Mouse (Mus musculus) limb, embryonic 15.5 days (tissue): ENCODE results near the gene Pla2g3. TPM values are rescaled to one million over a fixed set of nuclear protein-coding genes. Genes with fewer than 3 reads are reported as not detected.
A peak's percentile ranks its signal among the peaks of the same experiment; 100 is the strongest.

Experiments used
- ATAC-seq: fragments of 200-750 bp; cut with Nextera tagmentation; 2 replicates; pipeline ENCODE4 v1.8.0; 2017; ENCODE audit warnings: low read depth, moderate TSS enrichment; ENCODE audit not compliant: insufficient number of reproducible peaks, low FRiP score, low TSS enrichment
- H3K27ac ChIP-seq: fragments of 300-500 bp; sonication (generic); 2 replicates; pipeline ENCODE4 v1.5.1; 2015; ENCODE audit warnings: moderate library complexity, mild to moderate bottlenecking, inconsistent platforms
- H3K27me3 ChIP-seq: fragments of 300-500 bp; sonication (generic); 2 replicates; pipeline ENCODE4 v1.6.1; 2015; ENCODE audit warnings: inconsistent platforms
- H3K36me3 ChIP-seq: fragments of 300-500 bp; sonication (generic); 2 replicates; pipeline ENCODE4 v1.6.1; 2015; ENCODE audit warnings: inconsistent platforms
- H3K4me1 ChIP-seq: fragments of 300-500 bp; sonication (generic); 2 replicates; pipeline ENCODE4 v1.6.1; 2015; ENCODE audit warnings: inconsistent platforms
- H3K4me2 ChIP-seq: fragments of 300-500 bp; sonication (generic); 2 replicates; pipeline ENCODE4 v1.6.1; 2015; ENCODE audit warnings: mild to moderate bottlenecking, inconsistent platforms
- H3K4me3 ChIP-seq: fragments of 300-500 bp; sonication (generic); 2 replicates; pipeline ENCODE4 v1.5.1; 2015; ENCODE audit warnings: mild to moderate bottlenecking, inconsistent platforms
- H3K9ac ChIP-seq: fragments of 300-500 bp; sonication (generic); 2 replicates; pipeline ENCODE4 v1.6.1; 2015; ENCODE audit warnings: inconsistent platforms
- H3K9me3 ChIP-seq: fragments of 300-500 bp; sonication (generic); 2 replicates; pipeline ENCODE4 v1.6.1; 2016; ENCODE audit warnings: inconsistent platforms
- WGBS: fragments of 180-500 bp; shearing (Covaris S2); methylation state at CpG from one replicate; pipeline ENCODE4 v1.1.7; 2015; 5-methylcytosine and 5-hydroxymethylcytosine counted together
- polyA plus RNA-seq: library from polyadenylated mRNA; unstranded; fragments of >200 nt; fragmentation: Nextera tagmentation; extraction: Ambion mirVana; gene quantifications from 2 replicates; pipeline ENCODE4 v1.2.1, GENCODE M21; 2015

The Pla2g3 gene
- 1.6 and 2.3 TPM in 2 replicates for polyA plus RNA-seq

DNA sequence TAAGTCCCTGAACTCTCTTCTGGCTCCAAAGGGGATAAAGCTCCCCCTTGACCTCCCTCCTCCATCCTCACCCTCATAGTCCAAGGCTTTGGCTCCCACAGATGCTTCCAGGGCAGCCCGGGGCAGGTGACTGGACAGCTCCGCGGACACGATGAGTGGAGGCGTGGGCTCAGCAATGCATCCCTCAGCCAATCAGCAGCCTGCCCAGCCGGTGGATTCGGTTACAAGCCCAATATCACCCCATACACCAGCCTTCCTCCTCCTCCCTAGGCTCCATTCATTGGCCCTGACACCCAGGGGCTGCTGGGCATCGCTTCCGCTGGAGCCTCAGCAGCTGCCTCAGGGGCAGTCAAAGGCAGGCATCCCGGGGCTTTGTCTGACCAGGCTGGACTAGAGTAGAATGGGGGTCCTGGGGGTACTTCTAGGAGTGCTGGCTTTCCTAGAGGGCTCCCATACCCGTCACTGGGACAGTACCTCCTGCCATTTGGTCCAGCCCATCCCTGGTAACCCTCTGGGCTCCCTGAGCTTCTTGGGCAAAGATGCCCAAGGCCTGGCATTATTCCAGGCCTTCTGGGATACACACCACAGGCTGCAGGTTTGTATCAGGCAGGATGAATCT is at the start of gene Pla2g3:
TSS of gene Pla2g3 (plus strand) at position 333 of the 619 bp plus-strand sequence.
- no peak within 1 kb of the TSS for H3K4me3 ChIP-seq
- H3K4me2 ChIP-seq = no peak within 1 kb of the TSS
- WGBS = 16% methylated on average over 11 of the region's 11 CpGs

DNA sequence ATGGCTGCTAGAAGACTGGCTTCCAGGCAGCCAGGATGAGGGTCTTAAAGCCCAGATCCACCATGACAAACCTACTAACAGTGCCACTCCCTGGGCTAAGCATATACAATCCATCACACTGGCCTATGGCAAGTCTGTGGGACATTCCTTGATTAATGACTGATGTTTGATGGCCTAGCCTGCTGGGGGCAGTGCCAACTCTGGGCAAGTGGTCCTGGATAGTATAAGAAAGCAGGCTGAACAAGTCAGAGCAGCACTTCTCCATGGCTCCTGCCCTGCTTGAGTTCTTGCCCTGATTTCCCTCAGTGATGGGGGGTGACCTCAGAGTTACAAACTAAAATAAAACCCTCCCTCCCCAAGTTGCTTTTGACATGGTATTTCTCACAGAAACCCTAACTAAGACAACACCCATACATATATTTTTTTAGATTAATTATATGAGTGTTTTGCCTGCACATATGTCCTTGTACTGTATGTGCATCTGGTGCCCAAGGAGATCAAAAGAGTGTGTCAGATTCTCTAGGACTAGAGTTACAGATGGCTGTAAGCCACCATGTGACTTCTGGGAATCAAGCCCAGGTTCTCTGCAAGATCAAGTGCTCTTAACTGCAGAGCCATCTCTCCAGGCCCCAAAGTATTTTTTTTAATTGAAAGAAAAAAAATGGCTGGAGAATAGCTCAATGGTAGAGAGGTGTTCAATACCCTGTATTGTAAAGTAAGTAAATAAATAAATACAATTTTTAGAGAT is 46.2 kb upstream of the Pla2g3 start:
- H3K4me3 ChIP-seq = no peak overlapping the region
- no peaks in the 10 kb centered on the region for H3K27me3 ChIP-seq
- H3K4me1 ChIP-seq = no peaks in the 10 kb centered on the region
- no peak overlapping the region for H3K4me2 ChIP-seq
- H3K36me3 ChIP-seq = no peaks in the 10 kb centered on the region
- no peaks in the 10 kb centered on the region for H3K9me3 ChIP-seq
- H3K27ac ChIP-seq = no peak overlapping the region
- ATAC-seq = no peak
- no peak overlapping the region for H3K9ac ChIP-seq

More for the DNA sequence above, at the start of gene Pla2g3:
- no peak for ATAC-seq
- no peaks in the 10 kb centered on the region for H3K36me3 ChIP-seq
- H3K27me3 ChIP-seq = no peaks in the 10 kb centered on the region
- H3K9ac ChIP-seq = no peak within 1 kb of the TSS
- no peaks in the 10 kb centered on the region for H3K9me3 ChIP-seq
- H3K4me1 ChIP-seq = peaks cover 17% of the 10 kb centered on the region
- no peak within 1 kb of the TSS for H3K27ac ChIP-seq

DNA sequence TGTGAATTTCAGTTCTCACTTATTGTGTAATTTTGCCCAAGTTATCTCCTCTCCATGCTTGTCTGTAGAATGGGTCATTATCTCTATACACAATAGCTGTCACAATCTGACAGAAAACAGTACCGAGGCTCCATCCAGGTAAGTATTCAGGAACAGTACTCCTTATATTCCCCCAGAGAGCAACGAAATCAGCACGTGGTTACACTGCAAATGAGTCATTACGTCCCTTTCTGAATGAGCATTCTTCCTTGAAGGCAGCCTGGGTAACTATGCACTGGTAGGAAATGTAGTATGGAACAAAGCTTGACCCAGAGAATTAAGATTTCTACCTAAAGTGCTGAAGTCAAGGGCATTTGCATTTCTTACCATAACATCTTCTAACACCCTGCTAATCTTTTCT is 45.4 kb upstream of the Pla2g3 start:
- no peaks in the 10 kb centered on the region for H3K36me3 ChIP-seq
- ATAC-seq = no peak
- H3K4me3 ChIP-seq = no peak overlapping the region
- H3K4me1 ChIP-seq = no peaks in the 10 kb centered on the region
- H3K9me3 ChIP-seq = no peaks in the 10 kb centered on the region
- H3K27ac ChIP-seq = no peak overlapping the region
- 66% methylated on average over 4 of the region's 4 CpGs for WGBS
- H3K27me3 ChIP-seq = no peaks in the 10 kb centered on the region
- no peak overlapping the region for H3K9ac ChIP-seq
- no peak overlapping the region for H3K4me2 ChIP-seq

DNA sequence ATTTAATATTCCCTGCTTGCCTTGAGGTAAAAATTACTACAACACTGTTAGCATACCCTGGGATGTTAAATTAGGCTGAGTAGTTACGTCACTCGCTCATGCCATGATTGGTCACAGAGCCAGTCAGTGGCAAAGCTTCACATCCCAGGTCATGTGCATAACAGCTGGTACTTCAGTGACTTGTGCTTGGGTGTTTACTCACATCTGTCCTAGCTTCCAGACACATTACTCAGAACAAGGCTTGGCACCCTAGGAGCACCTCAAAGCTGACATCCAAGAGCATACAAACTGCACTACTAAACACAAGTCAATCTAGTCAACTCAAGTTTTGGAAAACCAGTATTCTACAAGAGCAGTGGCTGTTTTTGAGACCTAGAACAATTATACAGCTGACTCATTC is 45.0 kb upstream of the Pla2g3 start:
- Histone ChIP-seq H3K36me3 (no peaks in the 10 kb centered on the region), H3K4me3 (no peak overlapping the region), H3K9me3 (no peaks in the 10 kb centered on the region), H3K27ac (no peak overlapping the region), H3K9ac (no peak overlapping the region), H3K27me3 (no peaks in the 10 kb centered on the region), H3K4me2 (no peak overlapping the region), H3K4me1 (no peaks in the 10 kb centered on the region)
- ATAC-seq = no peak
- WGBS = 84% methylated on average over 2 of the region's 2 CpGs

DNA sequence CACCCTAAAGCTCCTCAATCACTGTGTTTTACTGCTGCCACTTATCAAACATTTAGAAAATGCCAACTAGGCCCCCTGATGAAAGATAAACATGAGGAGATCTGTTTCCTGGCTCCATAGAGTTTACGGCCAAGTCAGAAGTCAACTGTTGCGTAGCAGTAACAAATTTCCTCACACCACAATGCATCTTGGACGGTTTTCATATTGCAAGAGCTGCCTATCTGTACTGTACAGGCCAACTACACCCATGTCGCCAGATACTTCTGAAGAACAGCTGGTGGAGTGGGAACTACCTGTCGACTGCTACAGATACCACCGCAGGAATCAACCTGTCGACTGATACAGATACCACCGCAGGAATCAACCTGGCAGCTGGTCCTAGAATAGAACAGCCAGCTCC is 43.2 kb upstream of the Pla2g3 start:
- H3K27ac ChIP-seq = no peak overlapping the region
- no peaks in the 10 kb centered on the region for H3K27me3 ChIP-seq
- no peaks in the 10 kb centered on the region for H3K9me3 ChIP-seq
- no peaks in the 10 kb centered on the region for H3K36me3 ChIP-seq
- 86% methylated on average over 8 of the region's 8 CpGs for WGBS
- H3K4me2 ChIP-seq = no peak overlapping the region
- no peak overlapping the region for H3K9ac ChIP-seq
- H3K4me3 ChIP-seq = no peak overlapping the region
- no peaks in the 10 kb centered on the region for H3K4me1 ChIP-seq
- no peak for ATAC-seq

GRCm38 (mm10) chr11:3451701-3452163 is 36.4 kb upstream of the Pla2g3 start:
- Histone ChIP-seq H3K4me2 (peak overlapping the region; percentile 77), H3K36me3 (peaks cover 12% of the 10 kb centered on the region), H3K27ac (peak overlapping the region; percentile 95), H3K4me1 (peaks cover 14% of the 10 kb centered on the region), H3K27me3 (no peaks in the 10 kb centered on the region), H3K4me3 (peak overlapping the region; percentile 95), H3K9me3 (no peaks in the 10 kb centered on the region), H3K9ac (peak overlapping the region; percentile 85)
- ATAC-seq = no peak; the same call in none of the 2 replicates
- WGBS = under 1% methylated on average over 20 of the region's 20 CpGs

GRCm38 (mm10) chr11:3452167-3452639 is 35.9 kb upstream of the Pla2g3 start, which contains the start of gene Rnf185:
Gene Rnf185 (minus strand): TSS chr11:3452363.
- H3K9ac ChIP-seq = peak within 1 kb of the TSS; percentile 85

DNA sequence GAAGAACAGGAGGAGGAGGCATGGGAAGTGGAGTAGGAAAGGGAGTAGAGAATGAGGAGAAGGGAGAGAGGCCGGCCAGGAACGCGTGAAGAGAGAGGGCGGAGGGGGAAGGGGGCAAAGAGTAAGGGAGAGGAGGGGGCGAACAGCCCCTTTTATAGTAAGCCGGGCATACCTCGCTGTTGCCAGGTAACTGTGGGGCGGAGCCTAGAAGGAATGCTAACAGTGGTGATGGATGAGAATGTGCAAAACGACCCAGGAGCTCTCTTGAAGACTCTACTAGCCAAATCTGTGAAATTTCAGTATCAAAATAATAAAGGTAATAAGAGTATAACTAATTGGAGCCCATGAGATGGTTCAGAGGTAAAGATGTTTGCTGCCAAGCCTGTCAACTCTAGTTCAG is 35.3 kb upstream of the Pla2g3 start:
- Histone ChIP-seq H3K9ac (peak overlapping the region; percentile 85), H3K4me3 (peak overlapping the region; percentile 95), H3K4me1 (peaks cover 14% of the 10 kb centered on the region), H3K27me3 (no peaks in the 10 kb centered on the region), H3K9me3 (no peaks in the 10 kb centered on the region), H3K27ac (peak overlapping the region; percentile 95), H3K36me3 (peaks cover 12% of the 10 kb centered on the region), H3K4me2 (peak overlapping the region; percentile 77)
- WGBS = 0% methylated on average over 9 of the region's 9 CpGs
- no peak for ATAC-seq

More at GRCm38 (mm10) chr11:3452167-3452639, 35.9 kb upstream of the Pla2g3 start, which contains the start of gene Rnf185:
- Histone ChIP-seq H3K36me3 (peaks cover 12% of the 10 kb centered on the region), H3K27me3 (no peaks in the 10 kb centered on the region), H3K9me3 (no peaks in the 10 kb centered on the region), H3K4me1 (peaks cover 14% of the 10 kb centered on the region), H3K4me3 (peak within 1 kb of the TSS; percentile 95), H3K27ac (peak within 1 kb of the TSS; percentile 95), H3K4me2 (peak within 1 kb of the TSS; percentile 77)
- WGBS = under 1% methylated on average over 45 of the region's 45 CpGs
- ATAC-seq = peak; percentile 96

DNA sequence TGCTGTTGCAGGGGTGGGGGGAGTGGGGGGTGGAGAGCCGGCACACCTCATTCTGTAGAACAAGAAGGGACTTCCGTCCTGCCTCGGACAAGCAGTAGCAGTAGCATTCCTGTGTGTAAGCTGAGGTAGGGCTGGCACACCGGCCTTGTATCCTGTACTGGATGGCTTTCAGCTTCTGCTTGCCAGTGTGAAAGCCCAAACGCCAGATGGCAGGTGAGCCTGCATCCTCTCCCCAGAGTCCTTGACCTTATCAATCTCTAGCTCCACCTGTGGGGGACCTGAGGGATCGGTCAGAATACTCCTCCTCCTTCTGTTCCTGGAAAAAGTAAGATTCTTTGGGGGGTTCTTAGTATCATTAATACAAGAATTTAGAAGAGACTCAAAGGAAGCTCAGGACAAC is 34.6 kb upstream of the Pla2g3 start:
- peak overlapping the region; percentile 95 for H3K4me3 ChIP-seq
- H3K9ac ChIP-seq = no peak overlapping the region
- peaks cover 12% of the 10 kb centered on the region for H3K36me3 ChIP-seq
- no peak for ATAC-seq
- peaks cover 14% of the 10 kb centered on the region for H3K4me1 ChIP-seq
- 65% methylated on average over 6 of the region's 6 CpGs for WGBS
- no peak overlapping the region for H3K27ac ChIP-seq
- no peaks in the 10 kb centered on the region for H3K9me3 ChIP-seq
- peak overlapping the region; percentile 77 for H3K4me2 ChIP-seq
- H3K27me3 ChIP-seq = no peaks in the 10 kb centered on the region

GRCm38 (mm10) chr11:3454506-3454905 is 33.6 kb upstream of the Pla2g3 start:
- ATAC-seq = no peak
- Histone ChIP-seq H3K4me1 (peaks cover 14% of the 10 kb centered on the region), H3K36me3 (peaks cover 12% of the 10 kb centered on the region), H3K9ac (no peak overlapping the region), H3K27ac (no peak overlapping the region), H3K27me3 (no peaks in the 10 kb centered on the region), H3K4me2 (no peak overlapping the region), H3K9me3 (no peaks in the 10 kb centered on the region), H3K4me3 (no peak overlapping the region)
- 96% methylated on average over 3 of the region's 3 CpGs for WGBS

DNA sequence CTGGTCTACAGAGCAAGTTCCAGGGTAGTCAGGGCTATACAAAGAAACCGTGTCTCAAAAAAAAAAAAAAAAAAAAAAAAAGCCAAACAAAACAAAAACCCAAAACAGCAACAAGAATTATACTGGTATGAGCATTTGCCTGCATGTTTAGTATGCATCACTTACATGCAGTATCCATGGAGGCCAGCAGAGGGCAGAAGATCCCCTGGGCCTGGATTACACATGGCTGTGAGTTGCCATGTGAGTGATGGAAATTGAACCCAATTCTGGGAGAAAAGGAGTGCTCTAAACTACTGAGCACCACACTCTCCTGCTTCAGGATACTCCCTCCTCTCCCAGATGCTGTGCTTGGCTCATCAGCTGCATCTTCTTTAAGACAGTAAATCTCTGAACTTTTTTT is 31.7 kb upstream of the Pla2g3 start:
- no peak overlapping the region for H3K4me2 ChIP-seq
- H3K36me3 ChIP-seq = peaks cover 12% of the 10 kb centered on the region
- peaks cover 9% of the 10 kb centered on the region for H3K4me1 ChIP-seq
- no peaks in the 10 kb centered on the region for H3K9me3 ChIP-seq
- ATAC-seq = no peak
- no peaks in the 10 kb centered on the region for H3K27me3 ChIP-seq
- H3K4me3 ChIP-seq = no peak overlapping the region
- no peak overlapping the region for H3K9ac ChIP-seq
- 44% methylated on average over 1 of the region's 1 CpGs for WGBS
- H3K27ac ChIP-seq = no peak overlapping the region

DNA sequence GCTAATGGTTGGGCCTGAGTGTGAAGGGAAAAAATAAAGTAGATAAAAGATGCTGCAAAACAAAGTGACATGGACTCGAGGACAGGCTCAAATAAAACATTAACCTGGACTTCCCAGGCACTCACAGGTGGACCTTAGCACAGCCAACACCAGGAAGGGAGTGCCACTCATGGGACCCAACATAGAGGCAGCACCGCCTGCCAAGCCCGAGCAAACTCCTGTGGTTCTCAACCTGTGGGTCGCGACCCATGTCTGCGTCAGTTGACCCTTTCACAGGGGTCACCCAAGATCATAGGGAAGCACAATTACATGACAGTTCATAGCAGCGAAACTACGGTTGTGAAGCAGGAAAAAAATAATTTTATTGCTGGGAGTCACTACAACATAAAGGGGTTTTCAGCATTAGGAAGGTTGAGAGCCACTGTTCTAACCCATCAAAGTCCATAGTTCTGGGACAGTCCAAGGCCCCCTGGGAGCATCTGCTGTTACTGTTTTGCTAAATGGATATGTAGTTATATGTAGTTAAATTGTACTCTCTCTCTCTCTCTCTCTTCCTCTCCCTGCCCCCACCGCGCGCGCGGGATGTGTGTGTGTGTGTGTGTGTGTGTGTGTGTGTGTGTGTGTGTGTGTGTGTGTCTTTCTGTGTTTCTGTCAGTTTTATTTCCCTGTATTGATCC is 29.5 kb upstream of the Pla2g3 start:
- peaks cover 12% of the 10 kb centered on the region for H3K36me3 ChIP-seq
- no peaks in the 10 kb centered on the region for H3K9me3 ChIP-seq
- H3K27me3 ChIP-seq = no peaks in the 10 kb centered on the region
- peaks cover 3% of the 10 kb centered on the region for H3K4me1 ChIP-seq
- no peak for ATAC-seq
- H3K27ac ChIP-seq = no peak overlapping the region
- no peak overlapping the region for H3K4me2 ChIP-seq
- H3K4me3 ChIP-seq = no peak overlapping the region
- WGBS = 80% methylated on average over 11 of the region's 13 CpGs
- H3K9ac ChIP-seq = no peak overlapping the region
